In genomic region chr16:12201216-12201615, GRCm38 (mm10) we compare ENCODE assay signal across 10 mouse cellular contexts.
DNase-seq lines count a peak whose midpoint lies in the region; TF ChIP-seq lines count a peak whose summit lies in the region.
"Had no signal": no experiment of that assay in that cellular context is flagged by ENCODE, and none has a peak within 500 bp of the region (broad histone marks: within the 10 kb centered on the region; RNA-seq: fewer than 3 reads in every experiment).

No protein-coding gene starts in this region.

- H3K4me3 ChIP-seq in layer of hippocampus, adult 2 months, result no peak overlapping the region
- H3K4me3 ChIP-seq in thymus, adult 2 months (ENCODE audit: control insufficient read depth, insufficient read depth, low read length), result no peak overlapping the region
- H3K4me3 ChIP-seq: embryonic facial prominence, embryonic 12.5 days; lung, embryonic 15.5 days had no signal

- TF ChIP-seq CTCF in layer of hippocampus, adult 2 months (conservative IDR thresholded peaks at IDR 0.05), result peak; percentile 89
- peak; percentile 59; the same call in 1 of the 2 replicates for TF ChIP-seq CTCF in brain, embryonic 14.5 days (IDR thresholded peaks at IDR 0.05; ENCODE audit: borderline replicate concordance, extremely low read depth, insufficient read depth, insufficient read length)
- no peak for TF ChIP-seq CTCF in thymus, adult 2 months (IDR thresholded peaks at IDR 0.05; ENCODE audit: borderline replicate concordance, control insufficient read depth, extremely low read depth, insufficient read depth, low read length, poor library complexity)

- H3K27ac ChIP-seq in layer of hippocampus, adult 2 months, result peak overlapping the region; percentile 63
- H3K27ac ChIP-seq in thymus, adult 2 months (ENCODE audit: control insufficient read depth, insufficient read depth, low read length), result no peak overlapping the region
- H3K27ac ChIP-seq: embryonic facial prominence, embryonic 12.5 days; lung, embryonic 15.5 days had no signal

- no peak for TF ChIP-seq POLR2A in brain, embryonic 14.5 days (IDR thresholded peaks at IDR 0.05; ENCODE audit: borderline replicate concordance, extremely low read depth, insufficient read depth, insufficient read length, poor library complexity, severe bottlenecking)
- TF ChIP-seq POLR2A in thymus, adult 2 months (IDR thresholded peaks at IDR 0.05; ENCODE audit: control insufficient read depth, extremely low read depth, insufficient read depth, low read length, poor library complexity), result no peak

- no peaks in the 10 kb centered on the region for H3K27me3 ChIP-seq in thymus, adult 2 months (ENCODE audit: control insufficient read depth, insufficient read depth, low read length)
- H3K27me3 ChIP-seq: embryonic facial prominence, embryonic 12.5 days; lung, embryonic 15.5 days had no signal

- WGBS in thymus, adult 2 months, result 45% methylated on average over 3 of the region's 3 CpGs

- no peaks in the 10 kb centered on the region for H3K36me3 ChIP-seq in thymus, adult 2 months (ENCODE audit: control insufficient read depth, insufficient read depth, low read length)
- H3K36me3 ChIP-seq: embryonic facial prominence, embryonic 12.5 days; lung, embryonic 15.5 days had no signal

- no peaks in the 10 kb centered on the region for H3K4me1 ChIP-seq in thymus, adult 2 months (replicated peaks; ENCODE audit: control insufficient read depth, insufficient read depth, low read length)
- H3K4me1 ChIP-seq: embryonic facial prominence, embryonic 12.5 days; lung, embryonic 15.5 days had no signal

- DNase-seq in adrenal gland, adult 2 months, result peak; percentile 36
- no peak for DNase-seq in adrenal gland, postnatal 4 days (ENCODE audit: low spot score in 2 of 2)
- no peak for DNase-seq in layer of hippocampus, adult 2 months (ENCODE audit: low spot score in 2 of 2)
- DNase-seq in layer of hippocampus, adult 9-11 months, result no peak
- DNase-seq in brain, embryonic 14.5 days (ENCODE audit: low read depth), result peak; percentile 67
- peak; percentile 30 for DNase-seq in lung, postnatal 14 days
- DNase-seq in thymus, adult 2 months, result no peak
- DNase-seq in c-Kit-positive CD71-positive TER-119-positive erythroid progenitor cells, embryonic 14.5 days (ENCODE audit: low spot score), result no peak

Comparison
In these comparisons a context has a peak if more than half of its experiments do, and no peak if none do; other contexts are left out.
1. DNase-seq: peak in adrenal gland, adult 2 months (single experiment), brain, embryonic 14.5 days (single experiment) and lung, postnatal 14 days (single experiment); none in adrenal gland, postnatal 4 days (0 of 2), layer of hippocampus, adult 2 months (0 of 2), layer of hippocampus, adult 9-11 months (single experiment), thymus, adult 2 months (single experiment) and c-Kit-positive CD71-positive TER-119-positive erythroid progenitor cells, embryonic 14.5 days (single experiment).